Mouse (Mus musculus) hindbrain, postnatal 0 days (tissue): ENCODE measurements at regions not wholly inside any gene's neighbourhood (a gene's known extent, or its start where the extent isn't known, plus 50 kb on each side); places are given as distances from the start of the nearest gene placed in this dataset.
A peak's percentile ranks its signal among the peaks of the same experiment; 100 is the strongest.

ENCODE experiments used
- ATAC-seq: fragments of 200-750 bp; cut with Nextera tagmentation; 2 replicates; pipeline ENCODE4 v1.8.0; 2017; ENCODE audit warnings: mild to moderate bottlenecking, moderate TSS enrichment, moderate library complexity
- DNase-seq: peaks from one replicate; pipeline ENCODE4 v3.0.0-alpha.2; 2015; ENCODE audit warnings: low spot score
- H3K27ac ChIP-seq: fragments of 300-500 bp; sonication (generic); 2 replicates; pipeline ENCODE4 v1.5.1; 2014; ENCODE audit warnings: mild to moderate bottlenecking
- H3K27me3 ChIP-seq: fragments of 300-500 bp; sonication (generic); 2 replicates; pipeline ENCODE4 v1.6.1; 2014; ENCODE audit warnings: low read length, mixed read lengths; ENCODE audit not compliant: insufficient read depth
- H3K36me3 ChIP-seq: fragments of 300-500 bp; sonication (generic); 2 replicates; pipeline ENCODE4 v1.6.1; 2014; ENCODE audit warnings: low read length, mixed read lengths; ENCODE audit not compliant: insufficient read depth
- H3K4me1 ChIP-seq: fragments of 300-500 bp; sonication (generic); 2 replicates; pipeline ENCODE4 v1.6.1; 2014; ENCODE audit warnings: antibody characterized with exemption, low read length, mixed read lengths; ENCODE audit not compliant: insufficient read depth
- H3K4me2 ChIP-seq: fragments of 300-500 bp; sonication (generic); 2 replicates; pipeline ENCODE4 v1.6.1; 2014; ENCODE audit warnings: low read depth, mild to moderate bottlenecking, low read length, moderate library complexity, mixed read lengths
- H3K4me3 ChIP-seq: fragments of 300-500 bp; sonication (generic); 2 replicates; pipeline ENCODE4 v1.5.1; 2014; ENCODE audit warnings: low read length
- H3K9ac ChIP-seq: fragments of 300-500 bp; sonication (generic); replicated peaks from 2 replicates; pipeline ENCODE4 v1.6.1; 2014; ENCODE audit warnings: mild to moderate bottlenecking, low read length, moderate library complexity, mixed read lengths
- H3K9me3 ChIP-seq: fragments of 300-500 bp; sonication (generic); 2 replicates; pipeline ENCODE4 v1.6.1; 2016; ENCODE audit warnings: low read length, mixed read lengths
- CTCF ChIP-seq: IDR thresholded peaks from 2 replicates; pipeline ENCODE4 v1.5.1; 2016; ENCODE audit warnings: antibody characterized with exemption, control low read depth, low read depth
- WGBS: fragments of 180-500 bp; shearing (Covaris S2); extraction: QIAGEN DNeasy Blood & Tissue Kit; methylation state at CpG from one replicate; pipeline ENCODE4 v1.1.7; 2014; 5-methylcytosine and 5-hydroxymethylcytosine counted together

GRCm38 (mm10) chr9:61533237-61533636 lies 161.1 kb downstream of the Tle3 start:
- WGBS: 90% methylated on average over 9 of the region's 9 CpGs
- no peak for TF ChIP-seq CTCF
- Histone ChIP-seq H3K4me3 (no peak overlapping the region), H3K4me1 (peaks cover 5% of the 10 kb centered on the region; the same call in 1 of the 2 replicates), H3K4me2 (no peak overlapping the region), H3K36me3 (no peaks in the 10 kb centered on the region), H3K27ac (no peak overlapping the region), H3K9ac (no peak overlapping the region), H3K9me3 (no peaks in the 10 kb centered on the region), H3K27me3 (no peaks in the 10 kb centered on the region)
- DNase-seq: no peak
- no peak for ATAC-seq

- H3K27me3 ChIP-seq: no peaks in the 10 kb centered on the region
- no peak overlapping the region for H3K4me2 ChIP-seq
- no peaks in the 10 kb centered on the region for H3K36me3 ChIP-seq
- H3K9ac ChIP-seq: no peak overlapping the region
- no peak overlapping the region for H3K4me3 ChIP-seq
- DNase-seq (peak; percentile 74), ATAC-seq (peak; percentile 89)
- H3K4me1 ChIP-seq: peaks cover 5% of the 10 kb centered on the region; the same call in 1 of the 2 replicates
- H3K9me3 ChIP-seq: no peaks in the 10 kb centered on the region
- no peak overlapping the region for H3K27ac ChIP-seq
- TF ChIP-seq CTCF: no peak
- WGBS: 26% methylated on average over 4 of the region's 4 CpGs
Observed at GRCm38 (mm10) chr9:61530263-61531045, 158.3 kb downstream of the Tle3 start.

GRCm38 (mm10) chr9:61528286-61528865 lies 156.2 kb downstream of the Tle3 start:
- Histone ChIP-seq H3K4me3 (no peak overlapping the region), H3K4me2 (no peak overlapping the region), H3K27me3 (no peaks in the 10 kb centered on the region), H3K9ac (no peak overlapping the region), H3K36me3 (no peaks in the 10 kb centered on the region), H3K4me1 (peaks cover 5% of the 10 kb centered on the region; the same call in 1 of the 2 replicates), H3K27ac (no peak overlapping the region), H3K9me3 (no peaks in the 10 kb centered on the region)
- no peak for DNase-seq
- 33% methylated on average over 12 of the region's 12 CpGs for WGBS
- TF ChIP-seq CTCF: no peak
- ATAC-seq: no peak

GRCm38 (mm10) chr9:61527491-61528056 lies 155.4 kb downstream of the Tle3 start:
- 74% methylated on average over 5 of the region's 5 CpGs for WGBS
- no peak overlapping the region for H3K27ac ChIP-seq
- H3K4me1 ChIP-seq: peaks cover 5% of the 10 kb centered on the region; the same call in 1 of the 2 replicates

GRCm38 (mm10) chr9:61520136-61520535 lies 148.0 kb downstream of the Tle3 start:
- Histone ChIP-seq H3K36me3 (no peaks in the 10 kb centered on the region), H3K27ac (no peak overlapping the region), H3K4me1 (no peaks in the 10 kb centered on the region), H3K4me2 (no peak overlapping the region), H3K4me3 (no peak overlapping the region), H3K27me3 (no peaks in the 10 kb centered on the region), H3K9me3 (peaks cover 10% of the 10 kb centered on the region; the same call in 1 of the 2 replicates), H3K9ac (no peak overlapping the region)
- TF ChIP-seq CTCF: no peak
- WGBS: 68% methylated on average over 5 of the region's 5 CpGs
- DNase-seq: no peak
- ATAC-seq: no peak

More at GRCm38 (mm10) chr9:61527491-61528056, 155.4 kb downstream of the Tle3 start:
- ATAC-seq: no peak
- H3K4me2 ChIP-seq: no peak overlapping the region
- no peak overlapping the region for H3K9ac ChIP-seq
- no peak for TF ChIP-seq CTCF
- H3K9me3 ChIP-seq: peaks cover 4% of the 10 kb centered on the region; the same call in 1 of the 2 replicates
- H3K27me3 ChIP-seq: no peaks in the 10 kb centered on the region
- H3K4me3 ChIP-seq: no peak overlapping the region
- H3K36me3 ChIP-seq: no peaks in the 10 kb centered on the region
- DNase-seq: no peak

GRCm38 (mm10) chr9:61517906-61518305 lies 145.7 kb downstream of the Tle3 start:
- 87% methylated on average over 7 of the region's 7 CpGs for WGBS

More at GRCm38 (mm10) chr9:61517906-61518305, 145.7 kb downstream of the Tle3 start:
- no peak for TF ChIP-seq CTCF
- ATAC-seq: no peak
- no peak overlapping the region for H3K4me3 ChIP-seq
- H3K9ac ChIP-seq: no peak overlapping the region
- H3K36me3 ChIP-seq: no peaks in the 10 kb centered on the region
- 0 out of 2 replicates have a peak, but pooled peaks cover 6% of the 10 kb centered on the region for H3K27me3 ChIP-seq
- H3K4me2 ChIP-seq: no peak overlapping the region
- no peak for DNase-seq
- H3K27ac ChIP-seq: no peak overlapping the region
- H3K9me3 ChIP-seq: peaks cover 9% of the 10 kb centered on the region; the same call in 1 of the 2 replicates
- H3K4me1 ChIP-seq: no peaks in the 10 kb centered on the region
